Mouse (Mus musculus) left cerebral cortex, postnatal 4 days (tissue): ENCODE measurements around the gene Usp24. TPM values are rescaled to one million over a fixed set of nuclear protein-coding genes. Genes with fewer than 3 reads are reported as not detected.
"Not testable (repeated sequence)": the region's sequence is repeated elsewhere in the genome, so short reads cannot be mapped to it uniquely, and the experiment has no call there.

Experiments used
- DNase-seq: peaks from one replicate; pipeline ENCODE4 v3.0.0-alpha.2; 2022
- intact Hi-C: fragments of 180-260 bp; cut with DNase I; formaldehyde crosslinking; loops from one replicate; pipeline ENCODE4 v1.15.1; 2025
- total RNA-seq, 2 experiments: library from RNA; stranded (reverse); gene quantifications; 2 replicates each; pipeline ENCODE4 v1.2.3; 2021

The Usp24 gene
- total RNA-seq, 2 experiments from 2014 or later: 59.1 to 60.3 TPM

GRCm38 (mm10) chr4:106317179-106318055 lies 1.4 kb downstream of the Usp24 start:
- intact Hi-C loops: no loop called here
- DNase-seq: peak; percentile 14

GRCm38 (mm10) chr4:106318208-106318607 lies 2.2 kb downstream of the Usp24 start:
- intact Hi-C loops: no loop called here
- no peak for DNase-seq

- intact Hi-C loops: no loop called here
- no peak for DNase-seq
Measured at GRCm38 (mm10) chr4:106318976-106319375, 3.0 kb downstream of the Usp24 start.

- intact Hi-C loops: no loop called here
- DNase-seq: no peak
Measured at GRCm38 (mm10) chr4:106322846-106323245, 6.8 kb downstream of the Usp24 start.

GRCm38 (mm10) chr4:106323318-106323717 lies 7.3 kb downstream of the Usp24 start:
- intact Hi-C loops: no loop called here
- no peak for DNase-seq

- intact Hi-C loops: no loop called here
- no peak for DNase-seq
Measured at GRCm38 (mm10) chr4:106327436-106327835, 11.4 kb downstream of the Usp24 start.

GRCm38 (mm10) chr4:106328704-106329103 lies 12.7 kb downstream of the Usp24 start:
- no peak for DNase-seq
- intact Hi-C loops: no loop called here

GRCm38 (mm10) chr4:106329171-106329570 lies 13.2 kb downstream of the Usp24 start:
- intact Hi-C loops, DNase-seq: not testable (repeated sequence)

- DNase-seq: no peak
- intact Hi-C loops: no loop called here
Measured at GRCm38 (mm10) chr4:106330371-106330819, 14.4 kb downstream of the Usp24 start.

GRCm38 (mm10) chr4:106333071-106333470 lies 17.1 kb downstream of the Usp24 start:
- DNase-seq: no peak
- intact Hi-C loops: no loop called here

- intact Hi-C loops: no loop called here
- DNase-seq: no peak
Measured at GRCm38 (mm10) chr4:106333584-106333983, 17.6 kb downstream of the Usp24 start.

GRCm38 (mm10) chr4:106335858-106336257 lies 19.8 kb downstream of the Usp24 start:
- intact Hi-C loops: no loop called here
- no peak for DNase-seq

GRCm38 (mm10) chr4:106347664-106348063 lies 31.7 kb downstream of the Usp24 start:
- DNase-seq: no peak
- intact Hi-C loops: no loop called here

GRCm38 (mm10) chr4:106355025-106355424 lies 39.0 kb downstream of the Usp24 start:
- DNase-seq, intact Hi-C loops: not testable (repeated sequence)

GRCm38 (mm10) chr4:106370013-106370412 lies 54.0 kb downstream of the Usp24 start:
- intact Hi-C loops: loop anchor here (10.0 kb wide), 1 partner anchor 1215 kb away; the partner anchor contains the start of gene Plpp3
- DNase-seq: no peak

- DNase-seq: peak; percentile 85
- intact Hi-C loops: loop anchor here (10.0 kb wide), 1 partner anchor 1221 kb away; the partner anchor contains the start of gene Plpp3
Measured at GRCm38 (mm10) chr4:106375857-106376256, 59.8 kb downstream of the Usp24 start.

GRCm38 (mm10) chr4:106378839-106379572 lies 63.0 kb downstream of the Usp24 start:
- no peak for DNase-seq
- intact Hi-C loops: loop anchor here (10.0 kb wide), 1 partner anchor 1224 kb away; the partner anchor contains the start of gene Plpp3

GRCm38 (mm10) chr4:106381131-106381530 lies 65.1 kb downstream of the Usp24 start:
- intact Hi-C loops: no loop called here
- no peak for DNase-seq

- intact Hi-C loops: no loop called here
- no peak for DNase-seq
Measured at GRCm38 (mm10) chr4:106389908-106390307, 73.9 kb downstream of the Usp24 start.

GRCm38 (mm10) chr4:106409621-106410020 lies 93.6 kb downstream of the Usp24 start:
- no peak for DNase-seq
- intact Hi-C loops: loop anchor here (10.0 kb wide), 1 partner anchor 45 kb away; no protein-coding TSS in a partner anchor

- intact Hi-C loops: loop anchor here (10.0 kb wide), 1 partner anchor 54 kb away; no protein-coding TSS in a partner anchor
- no peak for DNase-seq
Measured at GRCm38 (mm10) chr4:106419256-106419655, 103.2 kb downstream of the Usp24 start.
